Mouse (Mus musculus): ENCODE measurements around the gene Tspan2.

Tspan2 gene

DNA sequence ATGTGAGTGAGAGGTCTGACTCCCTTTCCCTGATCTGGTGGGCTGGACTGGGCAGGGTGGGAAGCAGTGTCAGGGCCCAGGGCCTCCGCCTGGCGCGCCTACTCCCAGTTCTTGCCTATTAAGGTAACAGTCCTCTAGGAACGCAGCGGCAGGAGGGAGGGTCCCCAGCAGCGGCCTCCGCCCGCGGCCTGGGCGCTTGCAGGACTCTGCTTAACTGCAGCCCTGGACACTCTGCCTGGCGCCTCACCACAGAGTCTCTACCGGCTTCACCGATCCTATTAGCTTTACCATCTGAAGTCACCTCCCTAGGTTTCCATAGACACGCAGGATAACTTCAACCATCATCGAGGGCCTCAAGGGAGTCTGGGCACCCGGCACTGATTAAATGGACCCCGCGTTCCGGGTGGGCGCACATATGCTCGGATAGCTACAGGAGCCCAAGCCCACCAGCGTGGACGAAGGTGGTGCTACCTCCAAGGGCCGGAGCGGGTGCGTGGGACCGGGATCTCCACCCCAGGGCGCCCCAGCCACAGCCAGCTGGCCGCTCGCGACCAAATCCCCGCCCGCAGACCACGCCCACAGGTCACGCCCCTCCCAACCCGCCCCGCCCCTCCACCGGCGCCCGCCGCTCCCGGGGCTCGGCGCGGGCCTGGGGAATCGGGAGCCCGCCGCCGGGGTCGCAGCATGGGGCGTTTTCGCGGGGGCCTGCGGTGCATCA lies at the start of gene Tspan2:
Tspan2 (plus strand) TSS at position 217 of the 718 bp plus-strand sequence.
- DNase-seq (ENCODE audit: low spot score) = peak; percentile 28

- DNase-seq (ENCODE audit: low spot score) = no peak
These were observed 47.5 kb upstream of the Tspan2 start for GRCm38 (mm10) chr3:102686861-102687260.

DNA sequence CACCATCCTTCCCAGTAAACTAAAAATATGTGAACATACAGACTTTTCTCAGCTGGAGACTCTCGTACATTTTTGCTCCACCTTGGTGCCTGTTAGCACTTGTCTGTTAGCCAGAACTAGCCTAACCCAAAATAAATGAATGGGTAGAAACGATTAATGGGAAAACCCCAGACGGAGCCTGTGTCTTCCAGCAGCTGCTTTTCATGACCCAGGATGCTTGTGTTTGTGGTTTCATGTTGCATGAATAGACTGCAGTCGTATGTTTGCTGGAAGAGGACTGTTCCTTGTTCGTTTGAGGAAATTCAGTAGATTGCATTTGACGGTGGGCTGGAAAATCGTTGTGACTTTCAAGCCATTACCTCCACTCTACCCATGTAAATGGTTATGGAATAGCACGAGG lies 46.5 kb upstream of the Tspan2 start:
- no peak for DNase-seq (ENCODE audit: low spot score)

GRCm38 (mm10) chr3:102691802-102692484 lies 42.4 kb upstream of the Tspan2 start:
- DNase-seq (ENCODE audit: low spot score) = peak; percentile 12

GRCm38 (mm10) chr3:102692758-102693325 lies 41.5 kb upstream of the Tspan2 start:
- no peak for DNase-seq (ENCODE audit: low spot score)

DNA sequence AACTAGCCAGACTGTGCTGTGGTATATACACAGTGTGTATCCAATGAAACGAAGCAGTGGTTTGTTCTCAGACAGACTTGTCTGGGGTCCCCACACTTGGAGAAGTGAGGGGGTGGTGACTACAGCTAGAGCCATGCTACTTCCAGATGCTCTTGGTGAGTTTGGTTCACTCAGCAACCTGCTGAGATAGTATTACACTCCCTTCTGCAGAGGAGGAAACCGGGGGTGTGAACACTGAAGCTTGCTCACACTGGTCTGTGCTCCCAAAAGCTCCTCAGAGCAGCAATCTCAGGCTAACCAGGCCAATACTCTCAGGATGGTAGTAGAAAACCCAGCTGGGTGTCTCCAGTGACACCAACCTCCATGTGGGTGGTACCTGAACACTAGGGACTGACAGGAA lies 36.2 kb upstream of the Tspan2 start:
- no peak for DNase-seq (ENCODE audit: low spot score)

DNA sequence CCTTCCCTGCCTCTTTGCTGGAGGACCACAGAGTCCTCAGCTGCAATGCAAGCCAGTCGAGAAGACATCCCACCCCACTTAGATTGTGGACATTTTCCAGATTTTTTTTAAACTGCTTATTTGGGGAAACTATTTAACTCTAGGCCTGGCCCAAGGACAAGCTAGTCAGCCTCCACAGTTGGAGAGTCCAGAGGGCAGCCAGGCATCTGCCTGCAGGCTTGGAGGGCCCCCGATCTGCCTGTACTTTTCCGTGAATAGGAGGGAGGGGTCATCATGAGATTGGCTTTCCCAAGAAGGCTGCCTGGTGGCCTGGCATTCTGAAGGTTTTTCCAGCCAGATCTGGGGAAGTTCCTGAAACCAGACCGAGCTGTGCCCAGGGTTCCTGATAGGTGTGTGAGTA lies 33.0 kb upstream of the Tspan2 start:
- no peak for DNase-seq (ENCODE audit: low spot score)

GRCm38 (mm10) chr3:102701902-102702544 lies 32.3 kb upstream of the Tspan2 start:
- DNase-seq (ENCODE audit: low spot score) = peak; percentile 70

DNA sequence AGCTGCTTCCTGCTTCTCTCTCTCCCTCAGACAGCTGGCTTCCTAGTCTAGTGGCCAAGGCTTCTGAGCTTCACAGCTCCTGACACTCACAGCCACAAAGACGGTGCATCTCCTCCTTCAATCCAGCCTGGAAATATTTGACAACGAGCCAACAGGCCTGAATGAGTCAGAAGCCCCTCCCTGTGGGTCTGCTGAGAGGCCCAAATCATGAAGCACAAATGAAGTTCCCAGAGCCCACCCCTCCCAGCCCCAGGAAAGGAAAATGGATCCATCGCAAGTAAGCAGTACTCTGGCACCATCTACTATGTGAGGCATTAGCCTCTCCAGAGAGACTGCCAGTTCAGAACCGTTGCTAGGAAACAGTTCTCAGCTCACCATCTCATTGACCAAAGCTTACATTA lies 30.3 kb upstream of the Tspan2 start:
- no peak for DNase-seq (ENCODE audit: low spot score)

DNA sequence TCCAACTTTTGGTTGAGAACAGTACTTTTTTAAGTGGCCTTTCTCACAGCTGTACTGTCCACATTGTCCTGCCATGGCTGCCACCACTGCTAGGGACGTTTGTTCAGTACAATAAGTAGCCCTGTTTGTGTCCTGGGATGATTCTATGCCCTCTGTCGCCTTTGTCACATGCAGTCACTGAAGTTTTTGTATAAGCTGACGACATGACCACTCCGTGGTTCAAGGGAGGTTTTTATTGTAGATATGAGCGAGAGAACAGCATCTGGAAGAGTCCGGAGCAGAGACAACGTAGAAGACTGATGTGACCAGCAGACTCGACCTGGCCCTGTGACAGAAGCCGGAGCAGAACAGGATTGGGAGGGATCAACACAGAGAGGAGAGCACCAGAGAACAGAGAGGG lies 25.7 kb upstream of the Tspan2 start:
- DNase-seq (ENCODE audit: low spot score) = no peak

GRCm38 (mm10) chr3:102715066-102715584 lies 19.2 kb upstream of the Tspan2 start:
- DNase-seq (ENCODE audit: low spot score) = peak; percentile 82

DNA sequence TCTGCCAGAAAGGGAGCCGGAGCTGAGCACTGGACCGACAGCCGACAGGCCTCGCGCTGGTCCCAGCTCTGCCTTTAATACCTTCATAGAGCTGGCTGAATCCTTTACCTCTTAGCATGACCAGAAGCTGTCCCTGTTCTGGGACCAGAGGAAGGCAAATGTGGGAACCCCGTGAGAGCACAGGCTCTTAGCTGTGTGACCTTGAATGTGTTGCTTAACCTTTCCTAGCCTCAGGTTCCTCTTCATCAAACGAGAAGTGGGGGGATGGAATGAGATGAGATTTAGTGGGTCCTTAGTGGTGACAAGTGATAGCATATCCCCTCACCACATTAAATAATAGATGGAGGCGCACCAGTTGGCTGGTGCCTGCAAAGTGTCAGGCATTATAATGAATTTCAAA lies 18.5 kb upstream of the Tspan2 start:
- DNase-seq (ENCODE audit: low spot score) = no peak

DNA sequence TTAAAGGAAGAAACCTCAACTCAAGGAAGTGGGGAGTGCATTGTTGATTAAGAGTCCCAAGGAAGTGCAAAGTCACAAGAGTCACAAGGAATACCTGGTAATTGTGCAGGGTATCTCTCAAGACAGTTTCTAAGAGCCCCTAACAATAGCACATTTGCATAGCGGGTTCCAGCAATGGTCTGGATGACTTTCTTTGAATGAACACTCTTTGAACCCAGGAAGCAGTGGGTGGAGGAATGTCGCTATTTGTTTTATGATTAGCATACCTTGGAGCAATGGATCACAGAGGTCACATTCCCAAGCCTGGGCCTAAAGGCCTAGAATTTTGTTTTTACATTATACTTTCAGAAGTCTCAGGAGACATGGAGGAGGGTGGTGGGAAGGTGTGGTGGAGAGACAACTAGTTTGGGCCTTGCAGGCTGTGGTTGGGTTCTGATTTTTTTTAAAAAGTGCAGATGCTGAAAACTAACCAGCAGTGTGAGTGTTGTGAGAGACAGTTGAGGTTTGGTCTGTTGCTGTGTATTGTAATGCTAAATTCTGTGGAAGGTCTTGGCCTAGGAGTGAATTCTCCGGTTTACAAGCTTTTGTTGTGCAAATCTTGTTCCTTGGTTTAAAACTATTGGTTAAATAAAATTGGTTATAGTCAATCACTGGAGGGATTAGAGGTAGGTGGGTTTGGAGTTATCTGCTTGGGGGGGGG lies 16.6 kb upstream of the Tspan2 start:
- DNase-seq (ENCODE audit: low spot score) = no peak

DNA sequence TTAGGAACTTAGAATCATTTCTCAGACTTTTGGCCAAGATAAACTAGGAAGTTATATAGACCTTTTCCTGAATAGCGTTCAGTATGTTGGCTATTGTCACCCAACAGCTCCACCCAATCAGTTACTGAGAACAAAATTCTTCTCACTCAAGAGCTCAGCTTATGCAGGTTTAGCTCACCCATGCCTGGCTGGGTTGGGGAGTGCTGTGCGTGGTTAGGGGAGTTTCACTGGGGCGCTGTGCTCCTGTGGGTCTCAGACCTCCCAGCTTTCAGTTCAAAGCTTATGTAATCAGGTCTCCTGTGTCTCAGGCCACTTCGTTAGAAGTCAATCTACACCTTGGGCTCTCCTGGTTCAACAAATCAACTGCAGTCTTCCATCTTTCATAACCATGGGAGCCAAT lies 11.2 kb upstream of the Tspan2 start:
- DNase-seq (ENCODE audit: low spot score) = no peak

DNA sequence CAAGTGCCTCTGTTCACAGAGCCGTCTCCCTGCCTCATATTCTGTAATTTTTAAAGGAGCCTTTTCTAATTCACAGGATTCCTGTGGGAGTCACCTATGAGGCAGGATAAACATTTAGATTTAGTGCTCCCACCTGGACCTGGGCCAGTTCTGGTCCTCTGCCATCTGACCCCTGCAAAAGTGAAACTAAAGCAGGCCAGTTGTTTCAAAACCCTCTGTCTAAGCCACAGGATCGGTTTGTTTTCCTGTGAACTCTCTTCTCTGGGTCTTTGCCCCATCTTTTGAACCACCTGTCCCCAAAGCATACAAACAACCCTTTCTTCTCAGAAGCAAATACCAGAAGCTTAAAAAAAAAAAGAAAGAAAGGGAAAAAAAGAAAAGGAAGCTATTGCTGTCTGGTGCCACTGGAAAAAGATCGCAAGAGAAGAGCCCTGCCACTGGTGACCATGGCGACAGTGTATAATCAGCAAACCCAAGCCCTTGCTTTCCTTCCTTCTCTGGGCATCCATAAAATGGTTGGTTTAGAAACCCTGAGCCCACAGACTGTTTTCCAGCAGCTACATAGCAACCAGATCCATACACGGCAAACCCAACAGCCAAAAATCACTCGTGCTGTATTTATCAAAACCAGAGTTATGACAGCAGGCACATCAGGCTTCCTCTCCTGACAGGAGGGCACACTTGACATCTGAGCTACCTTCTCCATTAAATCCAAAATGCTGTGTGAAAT lies 10.3 kb upstream of the Tspan2 start:
- DNase-seq (ENCODE audit: low spot score) = no peak

DNA sequence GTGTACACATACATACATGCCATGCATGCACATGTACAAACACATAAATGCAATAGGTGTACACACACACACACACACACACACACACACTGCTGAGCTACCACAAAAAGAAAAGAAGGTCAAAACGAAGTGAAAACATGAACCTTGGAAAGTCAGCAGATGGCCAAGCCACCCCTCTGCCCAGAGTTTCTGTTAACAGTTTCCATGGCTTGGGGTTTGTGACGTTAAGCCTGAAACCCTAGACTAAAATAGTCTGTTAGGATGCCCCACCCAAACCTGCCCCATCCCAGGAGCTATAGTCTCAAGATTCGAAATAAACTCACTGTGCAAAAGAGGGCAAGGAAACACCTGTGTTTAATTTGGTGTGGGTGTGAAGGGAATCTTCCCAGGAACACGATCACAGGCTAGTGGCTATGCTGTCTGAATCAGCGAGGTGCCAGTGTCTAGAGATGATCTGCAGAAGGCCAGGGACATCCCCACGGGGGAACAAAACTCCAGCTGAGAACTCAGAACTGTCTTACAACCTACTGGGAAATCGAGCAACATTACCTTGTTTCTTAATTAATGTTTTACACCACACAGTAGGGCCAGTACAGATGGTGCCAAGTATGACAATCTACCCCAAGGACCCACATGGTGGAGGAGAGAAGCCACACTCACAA lies 9.4 kb upstream of the Tspan2 start:
- DNase-seq (ENCODE audit: low spot score) = no peak

DNA sequence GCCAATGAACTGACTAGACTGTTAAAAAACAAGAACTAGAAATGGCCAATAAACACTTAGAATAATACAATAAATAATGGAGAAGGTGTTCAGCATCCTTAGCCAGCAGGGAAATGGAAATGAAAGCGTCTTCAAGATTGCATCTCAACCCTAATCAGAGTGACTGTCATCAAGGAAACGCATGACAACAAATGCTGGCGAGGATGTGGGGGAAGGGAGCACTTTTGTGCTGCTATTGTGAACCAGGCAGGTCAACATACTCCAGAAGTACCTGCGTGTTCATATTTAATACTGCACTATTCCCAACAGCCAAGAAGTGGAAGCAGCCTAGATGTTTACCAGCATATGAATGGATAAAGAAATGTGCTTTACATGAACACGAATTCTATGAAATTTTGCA lies 4.9 kb upstream of the Tspan2 start:
- DNase-seq (ENCODE audit: low spot score) = no peak

DNA sequence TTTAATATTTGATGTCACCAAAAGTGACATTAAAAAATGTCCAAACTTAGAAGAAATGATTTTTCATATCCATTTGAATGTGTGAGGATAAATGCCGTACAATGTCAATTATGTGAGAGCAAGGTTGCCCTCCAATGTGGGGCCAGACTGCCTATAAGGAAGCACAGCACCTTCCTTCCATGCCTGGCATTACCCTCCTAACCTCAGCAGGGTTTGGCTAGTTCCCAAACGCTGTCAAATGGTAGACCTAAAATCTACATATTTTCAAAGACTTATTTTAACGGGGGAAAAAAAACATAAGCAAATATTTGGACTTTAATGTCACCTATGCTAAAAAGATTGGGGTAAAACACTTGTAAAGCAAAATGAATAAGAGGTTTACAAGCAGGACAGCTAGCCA lies 3.2 kb upstream of the Tspan2 start:
- DNase-seq (ENCODE audit: low spot score) = no peak

- no peak for DNase-seq (ENCODE audit: low spot score)
These were observed 1.7 kb upstream of the Tspan2 start for GRCm38 (mm10) chr3:102732619-102733018.

DNA sequence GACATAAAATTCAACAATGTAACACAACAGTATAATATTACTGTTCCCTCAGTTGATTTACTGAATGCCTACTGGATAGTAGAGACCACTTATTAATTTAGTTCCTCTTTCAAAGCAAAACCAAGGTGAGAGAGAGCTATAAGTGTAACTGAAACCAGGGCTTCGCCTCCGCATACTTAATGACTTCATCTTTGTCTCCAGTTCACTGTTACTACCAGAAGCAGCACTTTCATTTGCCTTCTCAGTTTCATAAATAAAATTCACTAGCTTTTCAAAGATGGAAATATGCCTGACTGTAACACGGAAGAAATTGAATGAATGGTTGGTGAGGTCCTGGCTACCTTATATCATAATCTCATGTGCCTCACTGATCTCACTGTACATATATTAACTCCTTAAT lies 1.3 kb upstream of the Tspan2 start:
- DNase-seq (ENCODE audit: low spot score) = no peak

GRCm38 (mm10) chr3:102733936-102734312 lies 405 bp upstream of the Tspan2 start:
- DNase-seq (ENCODE audit: low spot score) = no peak
